Mouse (Mus musculus) midbrain, embryonic 10.5 days (tissue): ENCODE data around the gene Ptp4a2. TPM values are rescaled to one million over a fixed set of nuclear protein-coding genes. Genes with fewer than 3 reads are reported as not detected.
A peak's percentile ranks its signal among the peaks of the same experiment; 100 is the strongest.
"Not testable (repeated sequence)": the region's sequence is repeated elsewhere in the genome, so short reads cannot be mapped to it uniquely, and the experiment has no call there.

Source experiments
- DNase-seq: peaks from one replicate; pipeline ENCODE4 v3.0.0-alpha.2; 2017; ENCODE audit warnings: low spot score
- H3K27ac ChIP-seq: fragments of 300-500 bp; sonication (generic); replicated peaks from 2 replicates; pipeline ENCODE4 v1.5.1; 2016; ENCODE audit warnings: mild to moderate bottlenecking
- H3K27me3 ChIP-seq: fragments of 300-500 bp; sonication (generic); 2 replicates; pipeline ENCODE4 v1.6.1; 2016; ENCODE audit warnings: low read depth, mild to moderate bottlenecking; ENCODE audit not compliant: poor library complexity, severe bottlenecking
- H3K36me3 ChIP-seq: fragments of 300-500 bp; sonication (generic); 2 replicates; pipeline ENCODE4 v1.6.1; 2016; ENCODE audit warnings: mild to moderate bottlenecking, moderate library complexity
- H3K4me1 ChIP-seq: fragments of 300-500 bp; sonication (generic); 2 replicates; pipeline ENCODE4 v1.6.1; 2016
- H3K4me3 ChIP-seq: fragments of 300-500 bp; sonication (generic); 2 replicates; pipeline ENCODE4 v1.5.1; 2016; ENCODE audit warnings: mild to moderate bottlenecking, moderate library complexity
- H3K9me3 ChIP-seq: fragments of 300-500 bp; sonication (generic); replicated peaks from 2 replicates; pipeline ENCODE4 v1.6.1; 2016; ENCODE audit warnings: mild to moderate bottlenecking
- WGBS: fragments of 180-500 bp; shearing (Covaris S2); methylation state at CpG from one replicate; pipeline ENCODE4 v1.1.7; 2016; 5-methylcytosine and 5-hydroxymethylcytosine counted together
- polyA plus RNA-seq: library from polyadenylated mRNA; unstranded; fragments of >200 nt; fragmentation: Nextera tagmentation; extraction: Ambion mirVana; gene quantifications from 2 replicates; pipeline ENCODE4 v1.2.1, GENCODE M21; 2016

Ptp4a2 gene
- polyA plus RNA-seq, 1 experiment from 2014 or later, result 307 TPM

GRCm38 (mm10) chr4:129862357-129862756 is 51.3 kb downstream of the Ptp4a2 start:
- no peaks in the 10 kb centered on the region for H3K4me1 ChIP-seq
- H3K27me3 ChIP-seq, result no peaks in the 10 kb centered on the region
- H3K4me3 ChIP-seq, result no peak overlapping the region
- H3K27ac ChIP-seq, result no peak overlapping the region
- H3K9me3 ChIP-seq, result no peaks in the 10 kb centered on the region
- WGBS, result 93% methylated on average over 3 of the region's 3 CpGs
- H3K36me3 ChIP-seq, result no peaks in the 10 kb centered on the region
- DNase-seq, result no peak

DNA sequence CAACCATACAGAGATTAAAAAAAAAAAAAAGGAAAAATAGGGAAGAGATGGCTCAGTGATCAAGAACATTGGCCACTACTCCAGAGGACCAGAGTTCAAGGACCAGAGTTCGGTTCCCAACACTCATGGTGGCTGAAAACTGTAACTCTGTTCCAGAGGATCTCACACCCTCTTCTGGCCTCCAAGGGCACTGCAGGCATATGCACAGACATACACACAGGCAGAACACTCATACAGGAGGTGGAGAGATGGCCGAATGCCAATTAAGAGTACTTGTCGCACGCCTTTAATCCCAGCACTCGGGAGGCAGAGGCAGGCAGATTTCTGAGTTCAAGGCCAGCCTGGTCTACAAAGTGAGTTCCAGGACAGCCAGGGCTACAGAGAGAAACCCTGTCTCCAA is 55.2 kb downstream of the Ptp4a2 start:
- not testable (repeated sequence) for H3K27ac ChIP-seq, DNase-seq, H3K27me3 ChIP-seq, H3K36me3 ChIP-seq, H3K9me3 ChIP-seq, H3K4me1 ChIP-seq, H3K4me3 ChIP-seq
- WGBS, result 98% methylated on average over 5 of the region's 5 CpGs

GRCm38 (mm10) chr4:129868211-129868610 is 57.2 kb downstream of the Ptp4a2 start:
- no peak overlapping the region for H3K27ac ChIP-seq
- no peaks in the 10 kb centered on the region for H3K4me1 ChIP-seq
- no peaks in the 10 kb centered on the region for H3K36me3 ChIP-seq
- WGBS, result 73% methylated on average over 6 of the region's 6 CpGs
- no peak for DNase-seq
- no peaks in the 10 kb centered on the region for H3K9me3 ChIP-seq
- H3K27me3 ChIP-seq, result no peaks in the 10 kb centered on the region
- no peak overlapping the region for H3K4me3 ChIP-seq

- no peak for DNase-seq
- Histone ChIP-seq H3K9me3 (no peaks in the 10 kb centered on the region), H3K27me3 (no peaks in the 10 kb centered on the region), H3K4me1 (no peaks in the 10 kb centered on the region), H3K27ac (no peak overlapping the region), H3K4me3 (no peak overlapping the region), H3K36me3 (no peaks in the 10 kb centered on the region)
- 83% methylated on average over 6 of the region's 6 CpGs for WGBS
These were observed 59.5 kb downstream of the Ptp4a2 start for GRCm38 (mm10) chr4:129870483-129870882.

DNA sequence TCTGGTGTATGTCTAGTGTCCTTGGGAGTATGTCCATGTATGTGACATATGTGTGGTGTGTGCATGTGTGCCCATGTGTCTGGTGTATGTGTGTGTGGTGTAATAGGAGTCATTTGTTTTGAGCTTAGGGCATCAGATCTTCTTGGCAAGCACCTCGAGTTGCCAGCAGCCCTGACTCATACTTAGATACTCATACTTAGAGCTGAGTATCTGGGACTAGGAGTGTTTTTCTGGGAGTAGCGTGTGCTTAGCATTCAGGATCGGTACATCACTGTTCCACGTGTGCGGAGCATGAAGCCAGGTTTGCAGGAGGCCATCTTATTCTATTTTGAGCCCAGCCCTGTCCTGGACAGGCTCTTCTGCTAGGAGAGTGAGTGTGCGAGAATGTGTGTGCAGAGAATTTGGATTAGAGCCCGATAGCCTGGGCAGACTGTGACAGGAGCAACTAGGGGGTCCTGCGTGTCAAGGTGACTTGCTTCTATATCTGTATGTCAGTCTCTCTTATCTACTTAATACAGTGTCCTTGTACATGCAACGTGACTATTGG is 61.4 kb downstream of the Ptp4a2 start:
- DNase-seq, result no peak
- no peaks in the 10 kb centered on the region for H3K36me3 ChIP-seq
- H3K4me1 ChIP-seq, result peaks cover 9% of the 10 kb centered on the region
- H3K27ac ChIP-seq, result no peak overlapping the region
- no peak overlapping the region for H3K4me3 ChIP-seq
- 93% methylated on average over 9 of the region's 9 CpGs for WGBS
- no peaks in the 10 kb centered on the region for H3K27me3 ChIP-seq
- no peaks in the 10 kb centered on the region for H3K9me3 ChIP-seq

GRCm38 (mm10) chr4:129874805-129875204 is 63.8 kb downstream of the Ptp4a2 start:
- no peak for DNase-seq
- H3K36me3 ChIP-seq, result no peaks in the 10 kb centered on the region
- 89% methylated on average over 10 of the region's 10 CpGs for whole genome bisulfite sequencing
- no peaks in the 10 kb centered on the region for H3K9me3 ChIP-seq
- peaks cover 21% of the 10 kb centered on the region for H3K4me1 ChIP-seq
- no peak overlapping the region for H3K4me3 ChIP-seq
- H3K27ac ChIP-seq, result no peak overlapping the region
- H3K27me3 ChIP-seq, result no peaks in the 10 kb centered on the region

GRCm38 (mm10) chr4:129875406-129875805 is 64.4 kb downstream of the Ptp4a2 start:
- Histone ChIP-seq H3K9me3 (no peaks in the 10 kb centered on the region), H3K4me1 (peaks cover 21% of the 10 kb centered on the region), H3K27ac (no peak overlapping the region), H3K36me3 (no peaks in the 10 kb centered on the region), H3K27me3 (no peaks in the 10 kb centered on the region), H3K4me3 (no peak overlapping the region)
- DNase-seq, result no peak
- WGBS, result 88% methylated on average over 11 of the region's 11 CpGs

GRCm38 (mm10) chr4:129876831-129877764 is 66.1 kb downstream of the Ptp4a2 start:
- Histone ChIP-seq H3K36me3 (no peaks in the 10 kb centered on the region), H3K4me1 (peaks cover 29% of the 10 kb centered on the region), H3K27ac (peak overlapping the region; percentile 86), H3K4me3 (peak overlapping the region; percentile 52), H3K9me3 (no peaks in the 10 kb centered on the region), H3K27me3 (no peaks in the 10 kb centered on the region)
- peak; percentile 78 for DNase-seq
- 16% methylated on average over 21 of the region's 21 CpGs for WGBS

DNA sequence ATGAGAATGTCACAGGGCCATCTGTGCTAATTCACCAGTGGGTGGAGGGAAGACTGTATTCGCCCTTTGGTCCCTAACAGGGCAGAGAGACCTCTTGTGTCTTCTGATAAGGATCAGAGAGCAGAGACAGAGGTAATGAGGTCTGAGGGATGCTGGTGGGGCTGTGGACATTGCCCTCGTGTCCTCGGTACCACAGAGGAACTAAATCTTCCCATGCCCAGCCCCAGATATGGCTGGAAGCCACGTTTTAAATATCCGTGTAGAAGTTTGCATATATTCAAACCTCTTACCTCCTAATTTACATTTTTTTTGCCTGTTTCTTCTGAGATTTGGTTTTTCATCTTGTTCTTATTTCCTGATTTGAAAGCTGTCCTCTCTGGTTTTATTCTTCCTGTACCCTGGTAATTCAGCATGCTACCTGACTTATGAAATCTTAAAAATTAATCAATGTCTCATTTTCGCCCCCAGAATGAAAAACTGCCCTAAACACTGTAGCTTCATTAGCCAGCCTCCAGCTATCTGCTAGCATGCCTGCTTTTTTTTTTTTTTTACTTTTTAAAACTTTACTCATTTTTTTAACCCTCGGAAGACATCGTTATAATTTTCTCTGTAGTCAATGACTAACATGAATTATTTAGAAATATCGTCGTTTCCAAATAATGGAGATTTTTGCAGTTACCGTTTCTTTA is 67.1 kb downstream of the Ptp4a2 start:
- peaks cover 39% of the 10 kb centered on the region for H3K4me1 ChIP-seq
- peak overlapping the region; percentile 52 for H3K4me3 ChIP-seq
- peak overlapping the region; percentile 86 for H3K27ac ChIP-seq
- no peaks in the 10 kb centered on the region for H3K9me3 ChIP-seq
- H3K36me3 ChIP-seq, result no peaks in the 10 kb centered on the region
- no peak for DNase-seq
- no peaks in the 10 kb centered on the region for H3K27me3 ChIP-seq
- 74% methylated on average over 11 of the region's 11 CpGs for WGBS

DNA sequence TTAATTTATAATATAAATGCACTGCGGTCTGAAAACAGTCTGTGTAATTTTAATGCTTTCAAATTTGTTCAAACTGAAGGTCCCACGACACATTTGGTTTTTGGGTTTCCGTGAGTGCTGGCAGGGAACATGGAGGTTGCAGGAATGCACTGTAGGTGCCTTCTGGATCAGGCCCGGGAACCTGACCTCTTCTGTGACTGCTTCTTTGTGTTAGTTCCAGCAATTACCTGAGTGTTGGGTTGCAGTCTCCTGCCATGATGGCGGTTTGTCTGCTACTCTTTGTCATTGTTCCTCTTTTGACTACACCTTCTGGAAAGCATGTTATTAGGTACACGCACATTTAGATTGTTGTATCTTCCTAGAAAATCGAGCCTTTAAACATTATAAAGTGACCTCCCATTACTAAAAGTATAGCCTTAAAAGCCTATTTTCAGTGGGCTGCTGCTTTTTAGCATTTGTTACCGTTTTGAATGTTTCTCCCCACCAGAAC is 67.7 kb downstream of the Ptp4a2 start:
- Histone ChIP-seq H3K27me3 (no peaks in the 10 kb centered on the region), H3K9me3 (no peaks in the 10 kb centered on the region), H3K36me3 (no peaks in the 10 kb centered on the region), H3K4me1 (peaks cover 45% of the 10 kb centered on the region), H3K4me3 (no peak overlapping the region), H3K27ac (no peak overlapping the region)
- no peak for DNase-seq
- 78% methylated on average over 8 of the region's 8 CpGs for WGBS

- no peak overlapping the region for H3K4me3 ChIP-seq
- H3K27ac ChIP-seq, result 0 out of 2 replicates have a peak overlapping the region, but pooled peaks have one; percentile 23
- no peaks in the 10 kb centered on the region for H3K9me3 ChIP-seq
- H3K27me3 ChIP-seq, result no peaks in the 10 kb centered on the region
- DNase-seq, result no peak
- H3K36me3 ChIP-seq, result no peaks in the 10 kb centered on the region
- 58% methylated on average over 4 of the region's 4 CpGs for WGBS
- H3K4me1 ChIP-seq, result peaks cover 51% of the 10 kb centered on the region
These were observed 68.3 kb downstream of the Ptp4a2 start for GRCm38 (mm10) chr4:129879206-129879780.

DNA sequence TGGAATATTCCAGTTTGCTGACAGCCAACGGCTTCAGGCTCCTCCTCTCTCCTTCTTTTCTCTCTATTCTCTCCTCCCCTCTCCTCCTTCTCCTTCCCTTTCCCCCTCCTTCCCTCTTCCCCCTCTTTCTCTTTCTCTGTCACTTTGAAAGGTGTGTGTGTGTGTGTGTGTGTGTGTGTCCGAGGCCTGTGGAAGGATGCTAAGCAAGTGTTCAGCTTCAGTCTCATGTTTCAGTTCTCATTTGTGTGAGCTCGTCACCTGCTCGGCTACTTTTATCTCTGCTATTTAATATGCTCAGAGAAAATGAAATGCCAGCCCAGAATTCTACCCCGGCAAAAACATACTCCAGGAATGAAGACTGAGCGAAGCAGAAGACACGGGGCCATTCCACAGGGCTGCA is 69.6 kb downstream of the Ptp4a2 start:
- Histone ChIP-seq H3K27me3 (no peaks in the 10 kb centered on the region), H3K27ac (no peak overlapping the region), H3K4me3 (no peak overlapping the region), H3K9me3 (no peaks in the 10 kb centered on the region), H3K4me1 (peaks cover 55% of the 10 kb centered on the region), H3K36me3 (no peaks in the 10 kb centered on the region)
- DNase-seq, result no peak
- WGBS, result 88% methylated on average over 7 of the region's 7 CpGs
